In genomic region chr17:44588470-44588869, GRCm38 (mm10) we compare ENCODE assay signal across 21 mouse cellular contexts.
DNase-seq lines count a peak whose midpoint lies in the region; ATAC-seq and TF ChIP-seq lines count a peak whose summit lies in the region.
"Had no signal": no experiment of that assay in that cellular context is flagged by ENCODE, and none has a peak within 500 bp of the region (broad histone marks: within the 10 kb centered on the region; RNA-seq: fewer than 3 reads in every experiment).

No protein-coding gene starts in this region.

- intact Hi-C loops in heart, postnatal 25 days (cut with DNase I), result no loop called here

- no peak for DNase-seq in embryonic facial prominence, embryonic 10.5 days (ENCODE audit: low spot score)
- peak; percentile 25 for DNase-seq in kidney, adult 9 months
- DNase-seq in kidney, postnatal 4 days, result no peak
- peak; percentile 53 for DNase-seq in kidney, postnatal 0 days (ENCODE audit: low spot score)
- no peak for DNase-seq in kidney, postnatal 36 days
- no peak for DNase-seq in heart, postnatal 25 days (ENCODE audit: low spot score)
- DNase-seq: adrenal gland, postnatal 10 days; cerebellum, adult 11 months; cerebellum, adult 9-10 months; cerebellum, postnatal 36 days; gastrocnemius, postnatal 14 days; heart, adult 2 months; heart, postnatal 14 days had no signal

- no peaks in the 10 kb centered on the region for H3K27me3 ChIP-seq in embryonic facial prominence, embryonic 12.5 days
- H3K27me3 ChIP-seq in embryonic facial prominence, embryonic 10.5 days (replicated peaks; ENCODE audit: low read depth, poor library complexity, severe bottlenecking), result no peaks in the 10 kb centered on the region
- no peaks in the 10 kb centered on the region for H3K27me3 ChIP-seq in kidney, postnatal 0 days (ENCODE audit: insufficient read depth, low read length)
- H3K27me3 ChIP-seq: forebrain, embryonic 12.5 days; heart, embryonic 15.5 days; intestine, embryonic 15.5 days had no signal

- H3K9me3 ChIP-seq in embryonic facial prominence, embryonic 12.5 days, result no peaks in the 10 kb centered on the region
- H3K9me3 ChIP-seq in embryonic facial prominence, embryonic 10.5 days, result no peaks in the 10 kb centered on the region
- no peaks in the 10 kb centered on the region for H3K9me3 ChIP-seq in kidney, postnatal 0 days (replicated peaks; ENCODE audit: low read length)
- H3K9me3 ChIP-seq: forebrain, embryonic 12.5 days; heart, embryonic 15.5 days; hindbrain, embryonic 10.5 days; intestine, embryonic 15.5 days had no signal

- H3K36me3 ChIP-seq in embryonic facial prominence, embryonic 12.5 days, result no peaks in the 10 kb centered on the region
- H3K36me3 ChIP-seq in embryonic facial prominence, embryonic 10.5 days (replicated peaks), result no peaks in the 10 kb centered on the region
- no peaks in the 10 kb centered on the region for H3K36me3 ChIP-seq in kidney, postnatal 0 days (ENCODE audit: insufficient read depth, low read length)
- H3K36me3 ChIP-seq: forebrain, embryonic 12.5 days; heart, embryonic 15.5 days; hindbrain, embryonic 10.5 days; intestine, embryonic 15.5 days had no signal

- 44% methylated on average over 3 of the region's 3 CpGs for WGBS in embryonic facial prominence, embryonic 12.5 days
- WGBS in embryonic facial prominence, embryonic 10.5 days, result 44% methylated on average over 3 of the region's 3 CpGs
- WGBS in kidney, postnatal 0 days, result 40% methylated on average over 3 of the region's 3 CpGs

- no peak for TF ChIP-seq CTCF in kidney, postnatal 0 days (IDR thresholded peaks at IDR 0.05; ENCODE audit: low read depth)
- no peak for TF ChIP-seq CTCF in embryonic fibroblast, embryonic 13.5 days (IDR thresholded peaks at IDR 0.05; ENCODE audit: borderline replicate concordance, insufficient read depth, low read length)

- H3K4me3 ChIP-seq in embryonic facial prominence, embryonic 12.5 days, result no peak overlapping the region
- H3K4me3 ChIP-seq in embryonic facial prominence, embryonic 10.5 days, result no peak overlapping the region
- no peak overlapping the region for H3K4me3 ChIP-seq in kidney, postnatal 0 days (replicated peaks; ENCODE audit: low read depth, low read length)
- no peak overlapping the region for H3K4me3 ChIP-seq in embryonic fibroblast, embryonic 13.5 days (ENCODE audit: insufficient read depth, low read length)
- H3K4me3 ChIP-seq: forebrain, embryonic 12.5 days; heart, adult 2 months; heart, embryonic 15.5 days; hindbrain, embryonic 10.5 days; intestine, embryonic 15.5 days had no signal

- no peak overlapping the region for H3K9ac ChIP-seq in embryonic facial prominence, embryonic 12.5 days
- H3K9ac ChIP-seq in kidney, postnatal 0 days (ENCODE audit: low read depth, low read length), result no peak overlapping the region
- H3K9ac ChIP-seq: forebrain, embryonic 12.5 days; heart, embryonic 15.5 days; hindbrain, embryonic 14.5 days; intestine, embryonic 15.5 days had no signal

- H3K27ac ChIP-seq in embryonic facial prominence, embryonic 12.5 days, result peak overlapping the region; percentile 26; the same call in 1 of the 2 replicates
- no peak overlapping the region for H3K27ac ChIP-seq in embryonic facial prominence, embryonic 10.5 days (replicated peaks)
- no peak overlapping the region for H3K27ac ChIP-seq in kidney, postnatal 0 days
- H3K27ac ChIP-seq in embryonic fibroblast, embryonic 13.5 days (ENCODE audit: insufficient read depth, low read length), result peak overlapping the region; percentile 28
- H3K27ac ChIP-seq: forebrain, embryonic 12.5 days; heart, adult 2 months; heart, embryonic 15.5 days; hindbrain, embryonic 10.5 days; hindbrain, embryonic 14.5 days; intestine, embryonic 15.5 days had no signal

- H3K4me2 ChIP-seq in embryonic facial prominence, embryonic 12.5 days (replicated peaks), result no peak overlapping the region
- H3K4me2 ChIP-seq in kidney, postnatal 0 days (ENCODE audit: low read length), result no peak overlapping the region
- H3K4me2 ChIP-seq: forebrain, embryonic 12.5 days; heart, embryonic 11.5 days; heart, embryonic 15.5 days; hindbrain, embryonic 14.5 days; intestine, embryonic 15.5 days had no signal

- no peak for ATAC-seq in embryonic facial prominence, embryonic 12.5 days (ENCODE audit: insufficient number of reproducible peaks, insufficient read depth, low FRiP score, low TSS enrichment)
- 0 out of 2 replicates have a peak, but pooled peaks have one; percentile 33 for ATAC-seq in kidney, postnatal 0 days (replicated peaks; ENCODE audit: low FRiP score, low read depth)
- ATAC-seq: intestine, embryonic 15.5 days had no signal

- no peak for TF ChIP-seq POLR2A in embryonic fibroblast, embryonic 13.5 days (IDR thresholded peaks at IDR 0.05; ENCODE audit: low read depth, low read length)

- peaks cover 16% of the 10 kb centered on the region for H3K4me1 ChIP-seq in embryonic facial prominence, embryonic 12.5 days
- peaks cover 24% of the 10 kb centered on the region for H3K4me1 ChIP-seq in embryonic facial prominence, embryonic 10.5 days
- no peaks in the 10 kb centered on the region; the same call in 1 of the 2 replicates for H3K4me1 ChIP-seq in kidney, postnatal 0 days (replicated peaks; ENCODE audit: insufficient read depth, low read length)
- H3K4me1 ChIP-seq in embryonic fibroblast, embryonic 13.5 days (ENCODE audit: control insufficient read depth, insufficient read depth, low read length), result peaks cover 12% of the 10 kb centered on the region
- H3K4me1 ChIP-seq: heart, embryonic 15.5 days; intestine, embryonic 15.5 days had no signal

Comparison
In these comparisons a context has a peak if more than half of its experiments do, and no peak if none do; other contexts are left out.
1. H3K27ac ChIP-seq: peak in embryonic facial prominence, embryonic 12.5 days (single experiment) and embryonic fibroblast, embryonic 13.5 days (single experiment); none in embryonic facial prominence, embryonic 10.5 days (single experiment) and kidney, postnatal 0 days (single experiment).
2. DNase-seq: peak in kidney, adult 9 months (single experiment) and kidney, postnatal 0 days (single experiment); none in embryonic facial prominence, embryonic 10.5 days (single experiment), kidney, postnatal 4 days (0 of 2), kidney, postnatal 36 days (0 of 2) and heart, postnatal 25 days (single experiment).